Mouse (Mus musculus) cerebellum, adult 8-10 months (tissue): ENCODE data around the gene Samd8.

Source experiments
- DNase-seq: peaks from one replicate; pipeline ENCODE4 v3.0.0; 2022

Gene Samd8

DNA sequence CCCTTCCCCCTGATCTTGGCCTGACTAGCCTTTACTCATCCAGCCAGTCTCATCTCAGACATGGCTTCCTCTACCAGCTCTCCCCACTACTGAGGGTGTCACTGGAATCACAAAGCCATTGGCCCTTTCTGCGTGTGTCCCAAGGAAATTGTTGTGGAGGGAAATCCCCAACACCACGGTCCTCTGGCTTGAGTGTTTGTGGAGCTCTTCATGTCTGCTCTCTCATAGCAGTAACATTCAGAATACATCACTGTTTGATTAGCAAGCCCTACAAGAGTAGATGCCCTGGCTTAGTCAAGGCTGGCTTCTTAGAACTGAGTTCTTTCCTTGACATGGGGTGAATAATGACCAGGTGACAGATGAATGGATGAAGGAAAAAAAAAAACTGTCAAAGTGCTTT is 3.5 kb upstream of the Samd8 start:
- no peak for DNase-seq

GRCm38 (mm10) chr14:21747436-21748141 is 2.7 kb upstream of the Samd8 start:
- no peak for DNase-seq

DNA sequence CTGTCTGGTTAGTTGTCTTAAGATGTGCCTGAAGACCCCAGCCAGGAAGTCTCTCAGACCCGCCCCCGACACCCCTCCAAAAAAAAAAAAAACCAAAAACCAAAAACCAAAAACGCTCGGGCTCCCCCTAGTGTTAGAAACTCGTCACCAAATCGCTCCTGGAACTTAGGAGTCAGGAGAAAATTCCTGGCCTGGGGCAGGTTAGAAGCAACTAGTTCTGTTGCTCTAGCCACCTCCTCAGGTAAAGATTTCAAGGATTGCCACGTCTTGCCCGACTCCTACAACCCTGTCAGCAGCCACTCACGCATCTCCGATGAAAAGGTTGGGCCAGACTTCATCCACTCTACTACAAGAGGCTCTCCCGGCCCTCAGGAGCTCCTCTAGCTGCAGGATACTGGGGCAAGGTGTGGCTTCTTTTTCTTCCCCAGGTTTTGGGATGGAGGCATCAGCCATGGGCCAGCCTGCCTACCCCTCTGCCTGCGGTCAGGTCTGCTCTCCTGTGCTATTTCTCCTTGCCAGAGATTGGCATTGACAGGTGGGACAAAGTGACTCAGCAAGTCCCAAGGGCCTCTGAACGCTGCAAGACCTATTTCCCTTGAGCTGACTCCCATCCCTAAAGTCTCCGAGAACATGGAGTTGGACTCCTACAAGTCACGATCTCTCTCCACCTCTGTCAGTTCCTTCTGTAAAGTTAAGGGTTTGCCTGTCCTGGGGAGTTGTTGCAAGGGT is 2.0 kb upstream of the Samd8 start:
- DNase-seq: peak; percentile 56

GRCm38 (mm10) chr14:21750881-21751542 is 681 bp downstream of the Samd8 start, which contains the start of gene Dusp13:
Dusp13 (minus strand) TSS chr14:21751181.
- DNase-seq: peak; percentile 67

- DNase-seq: no peak
These were observed 2.1 kb downstream of the Samd8 start for GRCm38 (mm10) chr14:21752411-21752810.

GRCm38 (mm10) chr14:21753367-21753766 is 3.0 kb downstream of the Samd8 start:
- no peak for DNase-seq

- DNase-seq: no peak
These were observed 11.2 kb downstream of the Samd8 start for GRCm38 (mm10) chr14:21761560-21761959.

- no peak for DNase-seq
These were observed 13.4 kb downstream of the Samd8 start for GRCm38 (mm10) chr14:21763736-21764135.

DNA sequence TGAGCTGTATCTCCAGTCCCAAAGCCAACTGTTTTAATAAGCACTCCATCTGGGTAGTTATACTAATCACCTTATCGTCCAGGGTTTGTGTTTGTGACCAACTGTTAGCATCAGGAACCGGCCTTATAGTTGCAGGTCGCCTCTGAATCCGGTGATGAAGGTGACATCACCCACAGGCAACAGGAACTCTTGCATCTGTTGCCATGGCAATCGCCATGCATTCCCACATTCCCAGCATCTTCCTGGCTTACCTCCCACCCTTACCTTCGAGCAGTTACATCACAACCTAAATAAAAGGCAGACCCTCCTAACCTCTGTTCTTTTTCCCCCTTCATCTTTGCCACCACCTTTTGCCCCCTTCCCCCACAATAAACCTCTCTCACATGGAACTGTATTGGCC is 14.3 kb downstream of the Samd8 start:
- DNase-seq: no peak

DNA sequence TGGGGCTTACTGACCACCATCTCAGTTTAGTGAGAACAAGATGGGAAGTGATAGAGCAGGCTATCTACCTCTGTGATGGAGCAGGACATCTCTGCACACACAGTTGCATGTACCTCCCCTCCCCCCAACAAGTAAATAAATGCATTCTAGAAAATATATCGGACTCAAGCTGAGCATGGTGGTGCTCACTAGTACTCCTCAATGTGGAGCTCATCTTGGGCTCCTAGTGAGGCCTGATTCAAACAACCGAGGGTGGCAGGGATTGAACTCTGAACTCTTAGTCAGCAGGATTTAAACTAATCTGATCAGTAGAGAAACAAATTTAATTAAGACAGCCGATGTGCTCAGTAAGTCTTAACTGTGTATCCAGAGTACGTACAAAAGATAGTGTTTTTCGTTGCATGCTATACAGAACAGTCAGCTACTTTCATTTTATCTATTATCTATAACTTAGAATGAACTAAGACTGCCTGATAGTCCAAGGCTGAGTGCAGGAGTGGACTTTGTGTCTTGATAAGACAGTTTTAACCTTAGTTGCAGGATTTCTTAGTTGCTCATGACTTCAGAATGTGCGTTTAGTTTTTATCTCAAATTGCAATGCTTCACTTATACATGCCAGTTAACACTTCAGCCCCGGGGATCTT is 15.5 kb downstream of the Samd8 start:
- no peak for DNase-seq

DNA sequence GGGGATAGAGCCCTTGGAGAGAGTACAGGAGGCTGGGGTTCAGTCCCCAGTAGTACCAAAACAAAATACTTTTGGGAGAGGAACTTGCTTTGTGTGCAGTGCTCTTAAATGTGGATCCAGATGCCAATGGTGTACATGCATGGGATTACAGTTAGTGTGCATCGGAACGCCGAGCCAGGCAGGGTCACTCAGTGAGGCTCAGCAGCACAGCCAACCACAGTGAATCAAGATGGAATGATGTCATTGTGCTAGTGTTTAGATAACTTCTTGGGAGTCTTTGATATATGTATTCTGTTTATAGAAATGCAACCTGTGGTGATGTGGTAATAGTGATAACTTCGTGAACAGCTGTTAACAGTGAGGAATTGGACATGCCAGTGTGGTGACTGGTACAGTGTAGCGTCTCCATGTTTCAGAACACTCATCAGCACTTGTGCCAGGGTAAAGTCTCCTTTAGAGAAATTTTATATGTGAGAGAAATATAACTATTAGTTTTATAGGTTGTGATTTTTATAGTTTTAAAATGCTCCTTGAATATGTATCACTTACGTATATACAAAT is 16.1 kb downstream of the Samd8 start:
- DNase-seq: no peak

- no peak for DNase-seq
These were observed 22.4 kb downstream of the Samd8 start for GRCm38 (mm10) chr14:21772506-21773281.

GRCm38 (mm10) chr14:21773946-21774345 is 23.6 kb downstream of the Samd8 start:
- DNase-seq: no peak

GRCm38 (mm10) chr14:21776201-21776600 is 25.9 kb downstream of the Samd8 start:
- no peak for DNase-seq

DNA sequence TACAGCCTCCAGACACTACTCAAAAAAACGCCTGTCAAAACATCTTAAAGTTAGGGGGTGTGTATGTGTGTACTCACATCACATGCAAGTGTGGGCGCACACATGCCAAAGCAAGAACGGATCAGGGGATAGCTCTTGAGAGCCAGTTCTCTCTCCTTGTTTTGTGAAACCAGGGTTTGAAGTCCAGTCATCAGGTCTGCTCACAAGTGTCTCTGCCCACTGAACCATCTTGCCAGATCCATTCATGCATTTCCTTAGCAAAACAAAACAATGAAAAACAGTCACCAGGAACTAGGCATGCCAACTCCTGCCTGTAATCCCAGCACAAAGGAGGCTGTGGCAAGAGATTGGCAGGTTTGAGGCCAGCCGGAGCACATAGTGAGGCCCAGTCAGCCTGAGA is 36.2 kb downstream of the Samd8 start:
- DNase-seq: no peak

GRCm38 (mm10) chr14:21787374-21787773 is 37.0 kb downstream of the Samd8 start:
- DNase-seq: no peak

DNA sequence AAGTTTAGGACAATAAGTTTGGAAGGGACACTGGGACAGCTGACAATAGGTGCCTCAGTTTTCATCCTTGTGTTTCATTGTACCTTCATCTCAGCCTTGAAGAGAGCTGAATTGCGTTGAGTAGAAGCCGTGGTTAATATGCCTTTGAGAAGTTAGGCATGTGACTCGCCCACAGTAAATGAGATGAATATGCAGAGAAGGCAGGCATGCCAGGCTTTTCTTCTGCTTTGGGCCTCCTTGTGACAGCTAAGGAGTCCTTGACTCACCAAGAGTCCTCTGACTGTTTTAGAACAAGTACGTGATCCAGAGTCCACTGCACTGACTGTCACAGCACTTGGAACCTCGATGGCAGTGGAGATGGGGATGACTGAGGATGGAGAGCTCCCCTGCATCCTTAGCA is 37.8 kb downstream of the Samd8 start:
- no peak for DNase-seq

GRCm38 (mm10) chr14:21790585-21791251 is 40.4 kb downstream of the Samd8 start:
- DNase-seq: no peak

- no peak for DNase-seq
These were observed 41.4 kb downstream of the Samd8 start for GRCm38 (mm10) chr14:21791722-21792121.

- no peak for DNase-seq
These were observed 41.9 kb downstream of the Samd8 start for GRCm38 (mm10) chr14:21792250-21792649.

- no peak for DNase-seq
These were observed 50.3 kb downstream of the Samd8 start for GRCm38 (mm10) chr14:21800641-21801040.

GRCm38 (mm10) chr14:21801624-21802023 is 51.3 kb downstream of the Samd8 start:
- no peak for DNase-seq
